Mouse (Mus musculus): Measurements from ENCODE around the gene Hsf2.

DNA sequence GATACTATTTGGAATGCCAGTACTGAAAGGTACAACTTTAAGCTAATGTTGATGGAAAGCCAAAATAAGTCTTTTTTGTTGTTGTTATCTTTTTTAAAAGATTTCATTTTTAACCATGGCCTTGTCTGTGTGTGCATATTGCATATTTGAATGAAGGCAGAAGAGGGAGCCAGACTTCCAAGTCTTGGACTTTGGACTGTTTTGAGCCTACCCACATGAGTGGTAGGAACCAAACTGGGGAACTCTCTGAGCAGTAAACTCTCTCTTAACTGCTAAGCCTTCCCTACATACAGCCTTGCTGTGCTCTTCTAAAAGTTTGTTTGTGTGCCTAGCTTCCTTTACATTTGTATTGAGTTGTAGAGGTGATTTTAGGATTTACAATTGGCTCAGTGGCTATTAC, 2.4 kb downstream of the Hsf2 start:
- TF ChIP-seq HCFC1 (IDR thresholded peaks at IDR 0.05; ENCODE audit: borderline replicate concordance, insufficient read depth, low read length) (no peak), CHD2 (IDR thresholded peaks at IDR 0.05; ENCODE audit: low read depth, low read length) (no peak)
